Mouse (Mus musculus): ENCODE results near the gene Prss28.

Gene Prss28

DNA sequence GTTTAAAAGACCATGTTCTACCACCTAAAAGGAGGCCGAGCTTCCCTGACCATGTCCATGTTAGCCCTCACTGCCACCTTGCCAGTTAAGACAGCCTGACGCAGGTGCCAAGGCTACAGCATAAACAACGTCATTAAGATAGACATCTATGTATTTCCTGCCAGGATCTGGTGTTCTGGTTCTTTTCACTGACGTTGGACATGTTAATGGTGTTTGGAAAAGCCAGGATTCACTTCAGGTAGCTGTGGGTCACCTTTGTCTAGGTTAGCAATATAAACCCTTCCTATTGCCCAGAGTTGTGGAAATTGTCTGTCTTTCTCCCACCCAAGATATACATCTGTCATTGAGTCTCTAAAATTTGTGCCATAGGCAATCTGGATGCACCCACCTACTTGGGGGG lies at the start of gene Prss28:
TSS of gene Prss28 (plus strand) at position 301 of the 400 bp plus-strand sequence.
- no peak for DNase-seq (ENCODE audit: low spot score in 2 of 2)

DNA sequence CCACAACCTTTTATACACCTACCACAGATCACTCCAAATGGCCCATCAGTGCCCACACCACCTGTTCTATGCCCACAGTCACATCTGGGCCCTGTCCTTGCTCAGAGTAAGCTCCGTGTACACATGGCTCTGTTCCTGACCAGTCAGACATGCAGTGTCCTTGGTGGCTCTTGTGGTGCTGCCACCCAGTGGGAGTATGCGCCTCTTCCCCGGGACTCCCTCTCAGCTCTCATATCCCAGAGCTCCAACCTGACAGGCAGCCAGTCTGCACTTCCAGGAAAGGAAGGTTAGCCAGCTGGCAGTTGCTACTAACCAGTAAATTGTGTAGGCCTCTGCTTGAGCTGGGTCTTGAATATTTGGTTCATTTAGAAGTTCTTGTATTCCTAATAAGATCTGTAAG lies 44.0 kb upstream of the Prss28 start:
- peak in 1 of 2 experiments; percentile 42 for DNase-seq (ENCODE audit: low spot score in 2 of 2)

DNA sequence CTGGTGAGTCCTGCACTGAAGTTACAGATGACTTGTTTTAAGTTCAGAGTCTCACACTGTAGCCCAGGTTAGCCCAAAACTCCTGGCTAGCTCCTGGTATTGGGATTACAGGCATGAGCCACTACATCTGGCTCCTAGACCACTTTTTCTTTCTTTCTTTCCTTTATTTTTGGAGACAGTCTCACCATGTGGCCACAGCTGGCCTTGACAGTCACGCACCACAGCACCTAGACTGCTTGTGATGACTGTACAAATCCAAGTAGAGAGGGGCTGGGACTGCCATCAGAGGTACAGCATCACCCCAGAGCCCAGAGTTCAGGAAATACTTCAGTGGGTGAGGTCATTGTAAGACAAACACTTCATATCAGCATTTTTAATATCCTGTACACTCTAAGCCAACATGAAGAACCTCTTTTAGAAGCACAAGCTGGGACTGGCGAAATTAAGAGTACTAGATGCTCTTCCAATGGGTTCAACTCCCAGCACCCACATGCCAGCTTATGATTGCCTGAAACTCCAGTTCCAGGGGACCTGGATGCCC lies 37.6 kb upstream of the Prss28 start:
- DNase-seq (ENCODE audit: low spot score in 2 of 2), result no peak

DNA sequence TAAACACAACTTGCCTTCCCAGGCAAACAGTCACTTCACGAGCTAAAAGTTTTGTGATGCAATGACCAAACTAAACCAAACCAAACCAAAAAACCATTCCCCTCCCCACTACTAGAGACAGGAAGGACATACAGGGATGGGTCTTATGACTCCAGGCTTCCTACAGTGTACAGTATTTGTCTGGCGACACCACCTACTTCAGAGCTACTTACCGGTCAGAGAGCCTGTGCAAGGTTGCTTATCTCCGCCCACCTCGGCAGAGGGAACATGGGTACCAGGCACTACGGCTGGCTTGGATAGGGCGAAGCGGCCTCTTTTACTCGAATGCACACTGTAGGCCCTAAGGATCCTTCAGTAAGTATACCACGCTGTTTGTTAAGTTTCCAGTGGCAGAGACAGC lies 36.1 kb upstream of the Prss28 start:
- DNase-seq (ENCODE audit: low spot score in 2 of 2), result no peak

DNA sequence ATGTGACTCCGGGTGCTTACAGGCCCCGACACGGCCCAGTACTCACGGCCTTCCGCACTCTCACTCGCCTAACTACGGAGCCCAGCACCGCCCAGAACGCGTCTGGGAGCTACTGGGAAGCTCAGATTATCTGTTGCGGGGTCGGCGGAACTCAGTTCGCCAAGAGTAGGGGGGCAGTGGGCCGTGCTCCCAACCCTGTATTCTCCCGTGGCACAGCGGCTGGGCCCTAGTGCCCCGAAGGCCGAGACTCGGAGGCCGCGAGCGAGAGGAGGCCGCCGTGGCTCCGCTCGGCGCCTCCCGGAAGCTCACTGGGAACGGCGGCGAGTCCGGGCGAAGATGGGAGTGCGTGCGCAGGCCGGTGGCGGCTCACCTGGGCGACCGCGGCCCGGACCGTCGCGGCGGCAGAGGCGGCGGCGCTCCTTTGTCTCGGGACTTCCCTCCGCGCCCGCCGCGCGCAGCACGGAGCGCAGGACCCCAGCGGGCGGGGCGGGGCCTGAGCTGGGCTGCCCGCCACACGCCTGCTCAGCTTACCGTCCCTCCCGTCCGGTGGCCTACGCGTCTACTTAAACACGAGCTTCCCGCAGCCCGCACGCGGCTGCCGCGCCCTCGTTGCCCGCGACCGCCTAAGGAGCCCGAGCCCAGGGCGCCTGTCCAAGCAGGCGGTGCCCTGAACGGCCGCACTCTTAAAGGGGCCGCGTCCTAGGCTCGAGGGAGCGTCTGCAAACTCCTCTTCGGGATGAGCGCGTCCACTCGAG lies 35.3 kb upstream of the Prss28 start:
- peak in 1 of 2 experiments; percentile 91 for DNase-seq (ENCODE audit: low spot score in 2 of 2)

DNA sequence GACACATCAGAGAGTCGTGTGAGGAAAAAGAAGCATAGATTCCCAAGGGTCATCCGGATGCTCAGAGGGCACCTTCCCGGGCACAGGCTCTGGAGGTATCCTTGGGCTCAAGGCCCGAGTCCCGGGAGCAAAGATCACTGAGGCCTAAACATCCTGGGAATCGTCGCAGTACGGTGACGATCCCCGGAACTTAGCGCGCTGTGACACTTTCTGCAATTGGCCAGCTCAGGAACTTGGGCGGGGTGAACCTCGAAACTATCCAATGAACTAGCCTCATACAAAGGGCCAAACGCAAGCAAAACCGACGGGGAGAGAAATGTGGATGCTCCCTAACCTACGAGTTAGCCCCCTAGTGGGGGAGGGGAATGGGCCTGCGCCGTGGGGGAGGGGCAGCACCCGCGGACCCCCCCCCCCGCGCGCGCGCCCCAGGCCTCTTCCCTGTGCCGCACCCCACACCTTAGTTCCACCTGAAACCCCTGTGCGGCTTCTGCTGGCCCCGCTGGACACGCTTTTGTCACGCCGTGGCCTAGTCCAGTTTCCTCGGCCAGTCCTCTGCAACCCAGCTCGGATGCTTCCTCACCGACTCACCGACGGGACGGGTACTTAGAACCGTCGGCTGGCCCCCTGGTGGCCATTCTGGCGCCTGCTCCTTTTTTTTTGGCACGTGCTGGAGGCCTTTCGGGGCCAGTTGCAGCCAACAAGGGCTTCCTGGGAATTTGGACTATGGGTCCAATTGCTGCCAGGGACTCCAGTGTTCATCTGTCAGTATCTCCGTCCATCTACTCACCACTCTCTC lies 34.5 kb upstream of the Prss28 start:
- peak; percentile 96 to 97 for DNase-seq (ENCODE audit: low spot score in 2 of 2)

DNA sequence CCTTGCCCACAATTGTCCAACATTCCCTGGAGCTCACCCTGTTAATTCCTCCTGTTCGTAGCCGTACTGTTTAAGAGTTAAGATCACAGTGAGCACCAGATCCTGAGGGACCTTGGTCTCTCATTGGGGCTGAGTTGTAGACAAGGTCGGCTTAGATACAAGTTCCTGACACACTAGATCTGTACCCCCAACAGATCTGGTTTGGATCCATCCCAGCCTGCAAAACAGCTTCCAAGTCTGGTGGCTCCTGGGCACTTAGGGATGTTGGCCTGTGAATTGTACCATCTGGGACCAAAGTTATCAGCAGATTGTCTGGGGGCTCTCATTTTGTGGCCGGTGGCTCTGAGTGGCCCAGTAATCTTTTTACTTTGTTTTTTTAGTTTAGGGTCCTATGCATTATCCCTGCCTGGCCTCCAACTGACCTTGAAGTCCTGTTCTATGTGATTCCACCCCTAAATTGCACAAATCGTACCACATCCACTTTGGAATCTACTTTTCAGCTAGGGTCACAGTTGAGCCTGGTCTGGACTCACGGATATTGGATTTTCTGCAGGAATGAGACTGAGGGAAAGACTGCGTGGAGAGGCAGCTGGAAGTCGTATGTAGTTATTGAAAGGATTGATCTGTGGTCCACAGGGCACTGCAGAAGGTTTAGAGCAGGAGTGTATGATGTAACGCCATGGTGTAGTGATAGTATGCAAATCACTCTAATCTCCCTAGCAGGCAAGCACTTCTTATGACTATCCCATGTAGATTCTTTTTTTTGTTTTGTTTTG lies 33.7 kb upstream of the Prss28 start, which contains the start of gene Ube2i:
TSS of gene Ube2i (minus strand) at position 52 of the 776 bp plus-strand sequence.
- DNase-seq (ENCODE audit: low spot score in 2 of 2), result no peak

DNA sequence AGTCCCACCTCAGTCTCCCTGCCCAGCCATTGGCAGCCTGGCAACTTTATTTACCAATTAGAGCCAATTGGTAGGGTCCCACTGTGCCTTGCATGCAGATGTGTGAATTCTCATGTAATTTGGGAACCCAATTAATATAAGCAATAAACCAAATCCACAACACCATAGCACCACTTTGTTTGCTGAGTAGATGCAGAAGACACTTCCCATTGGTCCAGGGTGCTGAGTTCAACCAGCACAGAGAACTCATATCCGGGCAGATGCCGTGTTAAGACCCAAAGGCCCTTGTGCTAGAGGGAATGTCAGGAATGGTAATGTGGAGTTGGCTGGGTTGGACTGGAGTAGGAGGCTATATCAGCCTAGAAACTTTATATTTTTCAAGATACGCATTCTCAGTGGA lies 32.6 kb upstream of the Prss28 start:
- no peak for DNase-seq (ENCODE audit: low spot score in 2 of 2)

DNA sequence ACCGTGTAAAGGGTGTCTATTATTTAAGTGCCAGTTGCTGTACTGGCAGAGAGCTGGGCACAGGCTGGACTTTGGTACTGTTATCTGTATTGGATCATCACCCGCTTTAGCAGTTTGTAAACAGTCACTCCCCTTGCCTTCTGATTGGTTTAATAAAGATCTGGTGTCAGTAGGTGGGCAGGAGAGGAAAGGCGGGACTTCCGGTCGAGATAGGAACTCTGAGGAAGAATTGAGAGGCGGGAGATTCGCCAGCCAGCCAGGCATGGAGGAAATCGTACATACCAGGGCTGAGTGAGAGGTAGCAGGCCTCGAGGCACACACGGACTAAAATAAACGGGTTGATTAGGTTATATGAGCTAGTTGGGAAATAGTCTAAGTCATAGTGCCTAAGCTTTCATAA lies 26.3 kb upstream of the Prss28 start:
- DNase-seq (ENCODE audit: low spot score in 2 of 2), result peak in 1 of 2 experiments; percentile 45

DNA sequence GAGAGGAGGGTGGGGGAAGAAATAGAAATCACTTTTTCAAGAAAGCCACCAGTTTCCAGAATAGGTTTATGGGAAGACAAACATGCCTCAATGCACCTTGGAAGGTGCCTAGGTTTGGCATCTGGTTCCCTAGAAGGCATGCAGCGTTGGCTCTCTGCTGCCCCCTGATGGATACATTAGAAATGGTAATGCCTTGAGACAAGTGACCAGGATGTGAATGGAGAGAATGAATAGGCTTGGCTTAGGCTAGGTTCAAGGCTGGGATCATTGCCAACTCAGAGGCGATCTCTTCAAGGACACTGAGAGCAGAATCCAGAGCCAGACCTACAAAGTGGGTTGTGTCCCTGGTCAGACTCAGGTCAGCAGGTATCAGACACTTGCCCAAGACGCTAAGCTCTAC lies 23.4 kb upstream of the Prss28 start:
- peak; percentile 55 to 59 for DNase-seq (ENCODE audit: low spot score in 2 of 2)

DNA sequence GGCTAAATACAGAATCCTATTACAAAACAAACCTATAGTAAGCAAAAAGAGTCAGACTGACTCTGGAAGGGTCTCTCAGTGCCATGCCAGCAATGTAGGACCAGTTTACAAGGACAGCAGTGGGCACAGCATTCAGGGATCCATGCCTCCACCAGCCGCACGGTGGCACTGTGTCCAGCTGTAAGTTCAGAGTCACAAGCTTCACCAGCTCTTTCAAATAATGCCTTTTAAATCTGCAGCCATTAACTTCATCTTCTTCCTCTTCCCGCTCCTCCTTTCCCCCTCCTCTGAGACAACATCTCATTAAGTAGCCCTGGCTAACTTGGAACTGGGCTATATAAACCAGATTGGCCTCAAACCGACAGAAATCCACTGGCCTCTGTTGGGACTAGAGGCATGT lies 19.6 kb upstream of the Prss28 start:
- peak; percentile 46 to 63 for DNase-seq (ENCODE audit: low spot score in 2 of 2)

DNA sequence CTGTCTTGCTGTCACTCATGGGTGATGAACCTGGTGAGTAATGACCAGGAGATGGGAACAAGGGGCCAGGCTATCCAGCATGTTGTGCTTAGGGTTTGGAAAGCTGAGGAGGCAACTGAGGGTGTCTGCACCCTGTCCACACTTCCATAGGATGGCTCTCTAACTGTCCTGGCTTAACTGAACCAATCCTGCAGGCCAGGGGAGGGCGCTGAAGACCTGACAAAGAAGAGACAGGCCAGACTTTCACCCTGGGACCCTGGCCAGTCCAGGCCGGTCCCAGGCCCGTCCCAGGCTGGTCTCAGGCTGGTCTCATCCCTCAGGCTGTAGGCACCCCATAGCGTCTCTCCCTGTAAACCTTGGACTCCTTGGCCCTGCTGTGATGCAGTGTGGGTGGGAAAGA lies 18.0 kb upstream of the Prss28 start:
- DNase-seq (ENCODE audit: low spot score in 2 of 2), result no peak

DNA sequence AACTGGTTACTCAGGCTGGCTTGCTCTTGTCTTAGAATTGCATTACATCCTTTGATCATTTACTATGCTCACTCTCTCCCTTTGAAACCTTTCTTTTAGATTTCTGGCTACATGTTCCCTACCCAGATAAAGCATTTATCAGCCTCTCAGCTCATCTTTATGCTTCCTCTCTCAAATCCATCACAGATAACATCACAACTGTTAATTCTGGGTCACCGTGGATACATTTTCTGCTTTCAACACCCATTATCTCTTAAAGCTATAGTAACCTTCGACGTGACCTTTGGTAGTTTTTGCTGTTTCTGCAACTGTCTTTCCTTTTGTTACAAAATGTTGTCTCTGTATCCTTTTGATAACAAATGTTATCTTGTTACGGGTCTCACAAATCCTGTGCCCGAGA lies 15.0 kb upstream of the Prss28 start:
- no peak for DNase-seq (ENCODE audit: low spot score in 2 of 2)

DNA sequence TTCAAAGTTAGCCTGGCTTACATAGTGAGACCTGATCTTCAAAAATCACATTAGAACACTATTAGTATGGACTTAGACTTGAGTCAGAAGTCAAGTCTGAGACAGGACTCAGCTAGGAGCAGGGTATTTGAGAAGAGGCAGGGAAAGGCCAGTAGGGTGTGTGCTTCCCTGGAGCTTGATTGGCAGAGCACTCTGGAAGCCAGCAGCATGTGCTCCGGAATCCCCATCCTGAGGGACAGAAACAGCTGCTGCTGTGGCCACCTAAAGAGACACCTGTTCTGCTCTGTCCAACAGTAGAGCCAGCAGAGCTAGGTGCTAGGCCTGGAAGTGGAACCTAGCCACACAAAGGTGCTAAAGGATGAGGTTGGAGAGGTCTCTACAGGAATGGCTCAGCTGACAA lies 14.3 kb upstream of the Prss28 start:
- no peak for DNase-seq (ENCODE audit: low spot score in 2 of 2)

DNA sequence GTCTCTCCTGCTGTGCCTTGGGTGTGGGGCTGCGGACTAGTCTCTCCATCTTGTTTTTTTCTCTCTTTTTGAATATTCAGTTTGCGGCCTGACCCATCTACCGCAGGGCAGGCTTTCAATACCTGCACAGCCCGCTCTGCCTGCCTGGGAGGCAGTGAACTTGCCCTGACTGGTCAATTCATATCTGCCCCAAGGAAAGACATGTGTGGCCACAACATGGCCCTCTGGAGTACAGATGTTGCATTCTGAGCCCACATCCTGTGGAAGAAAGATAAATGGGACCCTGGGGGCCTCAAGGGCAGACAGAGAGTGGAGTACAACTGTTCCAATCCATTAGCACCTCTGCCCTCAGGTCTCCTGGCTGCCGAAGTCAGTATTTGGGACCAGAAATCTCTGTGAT lies 10.4 kb upstream of the Prss28 start, which contains the start of gene Prss34:
TSS of gene Prss34 (plus strand) at position 301 of the 400 bp plus-strand sequence.
- DNase-seq (ENCODE audit: low spot score in 2 of 2), result no peak

DNA sequence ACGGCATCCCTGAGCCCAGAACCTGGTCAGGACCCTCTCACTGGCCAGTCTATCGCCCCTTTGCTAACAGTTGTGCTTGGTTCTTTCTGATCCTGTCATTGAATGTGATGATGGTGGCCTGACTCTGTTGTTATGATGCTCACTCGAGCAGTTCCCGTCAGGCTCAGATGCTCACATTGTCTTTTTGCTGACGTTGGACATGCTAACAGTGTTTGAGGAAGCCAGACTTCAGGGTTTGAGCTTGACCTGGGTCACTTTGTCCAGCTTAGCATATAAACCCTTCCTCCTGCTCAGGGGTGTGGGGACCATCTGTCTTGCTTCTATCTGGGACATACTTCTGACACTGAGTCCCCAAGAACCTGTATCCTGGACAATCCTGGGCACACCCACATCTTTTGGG lies 9.9 kb downstream of the Prss28 start, which contains the start of gene Prss29:
TSS of gene Prss29 (plus strand) at position 301 of the 400 bp plus-strand sequence.
- DNase-seq (ENCODE audit: low spot score in 2 of 2), result no peak

DNA sequence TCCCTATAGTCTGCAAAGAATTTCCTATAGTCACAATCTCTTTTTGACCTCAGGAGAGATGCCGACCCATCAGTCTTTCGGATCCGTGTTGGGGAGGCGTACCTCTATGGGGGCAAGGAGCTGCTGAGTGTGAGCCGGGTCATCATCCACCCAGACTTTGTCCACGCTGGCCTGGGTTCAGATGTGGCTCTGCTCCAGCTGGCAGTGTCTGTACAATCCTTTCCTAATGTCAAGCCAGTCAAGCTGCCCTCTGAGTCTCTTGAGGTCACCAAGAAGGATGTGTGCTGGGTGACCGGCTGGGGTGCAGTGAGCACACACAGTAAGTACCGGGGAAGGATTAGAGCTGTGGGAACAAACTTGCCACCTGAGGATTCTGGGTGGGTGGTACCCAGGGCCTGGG lies 12.4 kb downstream of the Prss28 start:
- DNase-seq (ENCODE audit: low spot score in 2 of 2), result no peak

DNA sequence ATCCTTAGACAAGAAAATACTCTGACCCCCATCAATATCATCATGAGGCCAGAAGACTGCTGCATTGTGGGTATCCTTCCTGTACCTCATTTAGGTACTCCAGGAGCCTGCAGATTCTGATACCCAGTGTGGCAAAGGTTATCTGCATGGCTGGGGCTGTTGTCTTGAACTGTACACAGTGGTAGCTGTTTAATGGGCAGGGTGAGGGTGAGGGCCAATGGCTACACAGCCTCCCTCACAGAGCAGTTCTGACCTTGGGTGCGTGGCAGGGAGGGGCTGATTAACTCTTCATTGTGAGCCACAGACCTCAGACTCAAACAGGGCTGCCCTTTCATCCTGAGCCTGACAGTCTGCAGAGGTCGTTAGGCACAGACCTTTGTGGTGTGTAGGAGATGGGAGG lies 14.5 kb downstream of the Prss28 start:
- no peak for DNase-seq (ENCODE audit: low spot score in 2 of 2)

DNA sequence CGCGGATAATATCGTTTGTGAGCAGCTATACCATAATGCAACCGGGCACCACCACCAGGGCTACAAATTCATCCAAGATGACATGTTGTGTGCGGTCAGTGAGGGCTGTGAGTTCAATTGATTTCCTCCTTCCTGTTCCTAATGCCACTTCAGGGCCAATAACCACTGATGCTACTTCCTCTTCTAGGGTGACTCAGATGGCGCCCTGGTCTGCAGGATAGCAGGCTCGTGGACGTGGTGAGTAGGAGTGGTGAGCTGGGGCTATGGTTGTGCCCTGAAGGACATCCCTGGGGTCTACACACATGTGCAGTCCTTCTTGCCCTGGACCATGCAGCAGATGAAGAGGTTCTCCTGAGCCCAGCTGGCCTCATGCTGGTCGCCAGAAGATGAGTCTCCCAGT lies 23.9 kb downstream of the Prss28 start:
- DNase-seq (ENCODE audit: low spot score in 2 of 2), result no peak

DNA sequence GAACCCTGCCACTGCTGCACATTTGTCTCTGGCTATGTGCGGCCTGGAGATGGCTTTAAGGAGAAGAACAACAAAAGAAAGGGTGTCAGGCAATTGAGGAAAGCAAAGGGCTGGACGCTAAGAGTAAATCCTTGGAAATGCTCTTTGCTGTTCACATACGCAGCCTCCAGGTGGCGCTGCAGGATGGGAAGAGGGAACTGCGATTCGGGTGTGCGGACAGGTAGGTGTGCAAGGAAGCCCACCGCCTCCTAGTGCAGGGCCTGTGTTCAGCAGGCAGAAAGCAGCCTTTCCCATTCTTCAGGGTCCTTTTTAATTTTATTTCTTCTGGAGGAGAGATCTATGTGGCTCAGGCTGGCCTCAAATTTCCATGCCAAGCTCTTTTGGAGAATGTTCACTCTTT lies 25.5 kb downstream of the Prss28 start:
- peak; percentile 62 to 76 for DNase-seq (ENCODE audit: low spot score in 2 of 2)

DNA sequence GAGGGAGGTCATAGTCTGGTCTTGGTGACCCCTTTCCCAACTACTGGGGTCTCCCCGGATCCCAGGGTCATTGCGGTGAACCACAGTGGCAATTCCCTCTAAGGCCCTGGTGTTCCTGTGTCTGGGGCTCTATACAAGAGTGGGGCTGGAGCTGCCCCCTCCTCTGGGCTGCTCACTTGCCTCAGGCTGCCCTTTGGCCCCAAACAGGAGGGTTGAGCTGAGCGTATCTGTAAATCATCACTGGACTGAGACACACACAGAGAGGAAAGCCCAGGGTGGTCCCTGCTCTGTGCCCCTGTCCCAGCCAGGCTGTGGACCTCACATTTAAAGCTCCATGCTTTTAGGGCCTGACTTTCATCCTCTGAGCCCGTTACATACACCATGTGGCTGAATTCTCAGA lies 29.8 kb downstream of the Prss28 start:
- DNase-seq (ENCODE audit: low spot score in 2 of 2), result no peak

DNA sequence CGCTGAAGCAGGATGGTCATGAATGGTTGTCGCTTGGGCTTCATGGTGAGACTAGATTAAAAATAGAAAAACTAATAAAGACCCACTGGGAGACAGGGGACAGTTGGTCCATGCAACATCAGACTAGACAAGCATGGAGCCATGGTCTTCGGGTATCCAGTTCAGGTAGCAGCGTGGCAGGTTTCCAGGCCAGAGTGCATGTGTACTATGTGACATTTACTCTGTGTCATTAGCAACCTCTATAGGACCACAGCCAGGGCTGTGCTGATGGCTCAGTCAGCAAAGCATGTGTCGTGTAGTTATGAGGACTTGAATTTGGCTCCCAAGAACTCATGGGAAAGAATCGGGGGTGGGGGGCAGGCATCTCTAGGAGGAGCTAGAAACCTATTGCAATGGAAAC lies 31.6 kb downstream of the Prss28 start:
- DNase-seq (ENCODE audit: low spot score in 2 of 2), result no peak

All from right cerebral cortex, postnatal 10 days (tissue).